Mouse (Mus musculus) urinary bladder, postnatal 36 days (tissue): ENCODE data around the gene Olfr578.

Experiments used
- DNase-seq, 2 experiments: peaks; one replicate each; pipeline ENCODE4 v3.0.0; 2022; ENCODE audit warnings: low spot score in 2 of 2, mixed read lengths in 1 of 2

Olfr578 gene

GRCm38 (mm10) chr7:102989224-102989623 is at the start of gene Olfr578:
Olfr578 (minus strand) TSS chr7:102989324.
- no peak for DNase-seq

GRCm38 (mm10) chr7:103037724-103038123 is 48.6 kb upstream of the Olfr578 start, which contains the start of gene Olfr582:
Olfr582 (plus strand) TSS chr7:103038024.
- no peak for DNase-seq

- DNase-seq, result no peak
These were observed 13.3 kb downstream of the Olfr578 start, which contains the start of gene Olfr577 for GRCm38 (mm10) chr7:102975843-102976242. Olfr577 (minus strand) TSS chr7:102975943.

DNA sequence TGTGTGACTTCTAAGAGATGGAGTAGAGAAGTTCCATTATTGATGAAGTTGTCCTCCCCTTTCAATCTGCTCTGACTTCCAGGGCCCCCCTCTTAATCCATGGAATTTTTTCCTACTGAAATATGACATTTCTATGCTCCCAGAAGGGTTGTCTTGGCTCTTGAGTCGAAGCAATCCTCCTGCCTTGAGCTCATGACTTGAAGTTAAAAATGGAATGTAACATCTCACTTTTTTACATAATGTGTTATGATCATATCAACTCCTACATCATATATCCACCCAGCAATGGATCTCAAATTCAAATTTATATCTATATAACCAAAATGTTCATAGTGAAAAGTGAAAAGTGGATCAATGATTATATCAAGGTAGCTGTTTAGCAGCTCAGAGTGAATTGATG is 14.7 kb downstream of the Olfr578 start:
- DNase-seq, result no peak

DNA sequence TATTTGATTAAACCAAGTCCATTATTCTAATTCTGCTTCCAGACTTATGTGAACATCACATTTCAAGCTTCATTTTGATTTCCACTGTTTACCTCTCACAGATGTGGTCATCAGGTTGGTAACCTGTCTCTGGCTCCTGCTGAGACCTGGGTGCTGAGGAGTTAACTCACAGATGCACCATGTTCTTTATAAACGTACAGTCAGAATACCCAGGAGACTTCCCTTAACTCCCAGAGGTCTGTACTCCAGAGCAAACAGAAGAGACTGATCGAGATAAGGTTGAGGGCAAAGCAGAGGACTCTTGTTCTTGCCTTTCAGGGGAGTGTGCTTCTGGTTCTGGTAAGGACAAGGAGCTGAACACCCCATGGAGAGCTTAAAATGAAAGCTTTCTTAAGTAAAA is 26.8 kb downstream of the Olfr578 start, which contains the start of gene Olfr576:
Gene Olfr576, plus strand, starts transcription at position 301 of the 400 bp plus-strand sequence.
- DNase-seq, result no peak

DNA sequence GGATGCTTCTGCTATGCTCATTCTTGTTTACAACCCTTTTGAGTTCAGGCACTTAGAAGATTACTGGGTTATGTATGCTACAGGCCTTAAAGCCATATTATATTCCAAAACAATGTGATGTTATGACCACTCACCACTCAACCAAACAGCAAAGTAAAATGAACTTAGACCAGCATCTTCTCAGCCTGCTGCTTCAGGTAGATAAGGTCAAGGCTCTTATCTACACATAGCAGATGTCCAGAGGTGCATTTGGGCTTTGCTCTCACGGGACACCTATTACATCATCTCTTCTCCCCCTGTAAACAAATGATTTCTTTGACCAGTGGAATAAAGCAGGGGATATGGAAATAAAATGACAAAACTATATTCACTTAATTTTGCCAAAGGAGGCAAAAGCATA is 30.5 kb downstream of the Olfr578 start, which contains the start of gene Olfr575:
Gene Olfr575, minus strand, starts transcription at position 183 of the 400 bp plus-strand sequence.
- DNase-seq, result no peak

DNA sequence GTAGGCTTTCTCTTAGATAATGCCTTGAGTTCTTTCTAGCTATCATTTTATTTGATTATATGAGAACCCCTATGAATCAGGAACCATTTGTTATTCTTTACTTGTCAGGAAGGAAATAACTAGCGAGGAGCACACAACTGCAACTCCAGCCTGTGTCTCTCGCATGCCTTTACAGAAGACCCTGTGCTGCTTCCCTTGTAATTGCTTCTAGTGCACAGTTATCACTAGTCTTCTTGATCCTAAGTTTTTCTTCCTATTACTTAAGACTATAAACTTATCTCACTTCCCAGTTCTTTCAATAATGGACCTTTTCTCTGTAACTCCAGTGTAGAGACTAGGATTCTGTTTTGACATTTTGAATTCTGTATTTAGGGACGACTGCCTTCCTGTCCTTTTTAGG is 31.0 kb downstream of the Olfr578 start:
- no peak for DNase-seq

DNA sequence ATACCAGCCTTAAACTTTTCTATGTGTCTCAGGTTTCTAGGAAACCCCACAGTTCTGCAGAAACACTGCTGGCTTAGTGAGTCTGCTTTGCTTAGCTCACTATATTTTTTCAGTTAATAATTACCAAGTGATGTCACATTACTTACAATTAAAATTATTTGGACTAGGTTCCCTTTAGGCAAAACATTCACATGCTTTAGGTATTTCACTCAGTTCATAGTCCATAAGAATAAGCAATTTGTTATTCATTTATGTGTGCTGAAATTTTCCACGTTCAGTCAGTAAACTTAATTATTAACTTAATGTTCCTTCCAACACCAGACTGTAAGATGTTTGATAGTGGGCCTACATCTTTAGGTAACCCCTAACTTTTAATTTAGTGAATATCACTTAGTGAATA is 38.4 kb downstream of the Olfr578 start:
- DNase-seq, result no peak

DNA sequence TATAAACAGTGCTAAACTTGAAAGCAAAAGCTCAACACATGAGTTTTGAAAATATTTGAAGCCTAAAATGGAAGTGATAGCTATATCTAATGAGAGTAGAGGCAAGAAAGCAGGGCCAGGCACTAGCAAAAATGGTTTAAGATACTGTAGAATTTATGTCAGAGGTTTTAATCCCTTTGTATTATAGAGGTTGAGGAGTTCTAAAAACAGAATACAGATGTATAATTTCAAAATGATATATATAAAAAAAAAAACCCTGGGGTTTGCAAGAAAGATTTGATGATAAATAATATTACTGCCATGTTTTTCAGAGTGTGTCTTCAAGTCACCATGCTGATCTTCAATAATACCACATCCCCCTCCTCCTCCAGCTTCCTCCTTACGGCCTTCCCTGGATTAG is 41.0 kb downstream of the Olfr578 start, which contains the start of gene Olfr574:
Gene Olfr574, plus strand, starts transcription at position 301 of the 400 bp plus-strand sequence.
- DNase-seq, result no peak

DNA sequence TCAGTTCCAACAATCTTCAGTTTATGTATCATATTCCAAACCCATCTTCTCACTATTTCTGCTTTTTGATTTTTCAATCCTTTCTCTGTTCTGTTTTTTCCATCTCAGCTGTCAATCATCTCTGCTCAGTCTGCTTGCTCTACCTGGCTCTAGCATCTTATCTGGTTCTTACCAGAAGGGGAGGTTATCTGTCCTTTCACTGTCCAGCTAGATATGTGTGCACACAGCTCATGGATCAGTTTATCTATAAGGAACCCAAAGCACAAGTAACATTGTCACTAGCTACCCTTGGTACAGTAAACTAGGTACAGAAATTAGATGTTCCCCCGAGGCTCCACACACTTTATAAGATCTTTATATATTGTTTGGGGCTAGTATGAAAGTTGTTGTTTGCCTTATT is 45.7 kb downstream of the Olfr578 start:
- no peak for DNase-seq

DNA sequence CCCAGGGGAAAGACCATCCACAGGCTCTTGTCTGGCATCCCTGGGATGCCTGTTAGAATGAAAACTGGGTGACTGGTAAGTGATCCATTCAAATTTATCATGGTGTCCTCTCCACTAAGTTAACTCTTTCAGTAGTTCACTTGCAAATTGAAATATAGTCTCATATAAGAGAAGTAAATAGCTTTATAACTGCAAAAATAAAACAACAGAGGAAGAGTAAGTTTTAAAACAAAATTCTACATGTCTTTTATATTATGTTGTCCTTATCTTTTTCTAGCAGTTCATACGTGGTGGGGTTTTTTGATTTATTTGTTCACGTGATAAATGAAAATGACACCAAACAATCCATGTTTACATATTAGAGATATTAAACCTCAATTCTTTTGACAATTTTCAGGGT is 46.6 kb downstream of the Olfr578 start, which contains the start of gene Olfr573-ps1:
Gene Olfr573-ps1, minus strand, starts transcription at position 101 of the 400 bp plus-strand sequence.
- no peak for DNase-seq
